Mouse (Mus musculus): ENCODE measurements around the gene Wdpcp. TPM values are rescaled to one million over a fixed set of nuclear protein-coding genes. Genes with fewer than 3 reads are reported as not detected.
A peak's percentile ranks its signal among the peaks of the same experiment; 100 is the strongest.

Gene Wdpcp
- total RNA-seq, 2 experiments from 2014 or later = 1.1 to 2.5 TPM

GRCm38 (mm10) chr11:21581472-21581871, 9.4 kb downstream of the Wdpcp start:
- no peak for DNase-seq
- Histone ChIP-seq H3K27ac (no peak overlapping the region), H3K4me3 (no peak overlapping the region)
- intact Hi-C loops (cut with DNase I) = no loop called here
- no peak for TF ChIP-seq CTCF (IDR thresholded peaks at IDR 0.05)

GRCm38 (mm10) chr11:21583286-21583685, 11.3 kb downstream of the Wdpcp start:
- intact Hi-C loops (cut with DNase I) = no loop called here
- TF ChIP-seq CTCF (IDR thresholded peaks at IDR 0.05) = no peak
- DNase-seq = no peak
- H3K4me3 ChIP-seq = no peak overlapping the region
- no peak overlapping the region for H3K27ac ChIP-seq

DNA sequence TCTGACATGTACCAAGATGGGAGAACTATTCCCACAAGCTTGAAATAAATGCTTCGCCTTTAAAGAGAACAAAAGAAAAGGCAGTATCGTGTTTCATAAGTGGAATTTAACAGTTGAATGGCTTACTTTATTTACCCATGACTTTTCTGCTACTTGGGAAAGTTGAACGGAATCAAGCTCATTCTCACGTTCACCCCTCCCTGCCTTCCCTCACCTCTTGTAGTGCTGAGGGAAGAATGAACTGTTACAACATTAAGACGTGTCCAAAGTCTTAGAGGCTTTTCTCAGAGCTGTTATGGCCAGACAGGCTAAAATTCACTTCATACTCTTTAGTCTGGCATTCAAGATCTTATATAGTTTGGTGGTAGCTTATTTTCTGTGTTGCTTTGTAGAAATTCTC, 30.5 kb downstream of the Wdpcp start:
- intact Hi-C loops (cut with DNase I) = no loop called here
- Histone ChIP-seq H3K4me3 (no peak overlapping the region), H3K27ac (no peak overlapping the region)
- DNase-seq = no peak
- no peak for TF ChIP-seq CTCF (IDR thresholded peaks at IDR 0.05)

GRCm38 (mm10) chr11:21615915-21616314, 43.9 kb downstream of the Wdpcp start:
- DNase-seq = no peak
- H3K27ac ChIP-seq = no peak overlapping the region
- intact Hi-C loops (cut with DNase I) = no loop called here
- peak; percentile 53 for TF ChIP-seq CTCF (IDR thresholded peaks at IDR 0.05)
- no peak overlapping the region for H3K4me3 ChIP-seq

GRCm38 (mm10) chr11:21634171-21634907, 62.3 kb downstream of the Wdpcp start:
- TF ChIP-seq CTCF (IDR thresholded peaks at IDR 0.05) = no peak
- H3K4me3 ChIP-seq = no peak overlapping the region
- H3K27ac ChIP-seq = no peak overlapping the region
- intact Hi-C loops (cut with DNase I) = no loop called here
- DNase-seq = no peak

DNA sequence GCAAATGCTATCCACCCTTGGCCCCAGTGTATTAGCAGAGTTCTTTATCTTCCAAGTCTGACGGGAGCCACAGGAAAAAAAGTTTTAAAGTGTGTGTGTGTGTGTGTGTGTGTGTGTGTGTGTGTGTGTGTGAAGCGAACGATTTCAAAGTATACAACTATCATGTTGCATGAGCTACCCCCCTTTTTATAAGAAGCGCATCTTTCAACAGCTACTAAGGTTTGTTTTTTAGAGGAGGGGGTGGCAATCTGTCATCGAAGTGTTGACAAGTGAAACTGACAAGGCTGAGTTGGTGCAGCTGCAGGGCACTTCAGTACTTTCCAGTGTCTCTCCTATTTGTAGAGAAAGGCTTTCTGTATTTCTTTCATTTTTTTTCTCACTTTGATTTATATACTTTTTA, 66.3 kb downstream of the Wdpcp start:
- no peak overlapping the region for H3K4me3 ChIP-seq

GRCm38 (mm10) chr11:21639534-21639933, 67.5 kb downstream of the Wdpcp start:
- peak overlapping the region; percentile 10; the same call in 1 of the 2 replicates for H3K4me3 ChIP-seq
- TF ChIP-seq CTCF (IDR thresholded peaks at IDR 0.05) = no peak
- intact Hi-C loops (cut with DNase I) = no loop called here
- DNase-seq = peak; percentile 76
- no peak overlapping the region for H3K27ac ChIP-seq

More for the DNA sequence above, 66.3 kb downstream of the Wdpcp start:
- no peak for DNase-seq
- intact Hi-C loops (cut with DNase I) = no loop called here
- no peak overlapping the region for H3K27ac ChIP-seq
- TF ChIP-seq CTCF (IDR thresholded peaks at IDR 0.05) = no peak

- no peak for TF ChIP-seq CTCF (IDR thresholded peaks at IDR 0.05)
These were observed 72.2 kb downstream of the Wdpcp start for GRCm38 (mm10) chr11:21644231-21644630.

DNA sequence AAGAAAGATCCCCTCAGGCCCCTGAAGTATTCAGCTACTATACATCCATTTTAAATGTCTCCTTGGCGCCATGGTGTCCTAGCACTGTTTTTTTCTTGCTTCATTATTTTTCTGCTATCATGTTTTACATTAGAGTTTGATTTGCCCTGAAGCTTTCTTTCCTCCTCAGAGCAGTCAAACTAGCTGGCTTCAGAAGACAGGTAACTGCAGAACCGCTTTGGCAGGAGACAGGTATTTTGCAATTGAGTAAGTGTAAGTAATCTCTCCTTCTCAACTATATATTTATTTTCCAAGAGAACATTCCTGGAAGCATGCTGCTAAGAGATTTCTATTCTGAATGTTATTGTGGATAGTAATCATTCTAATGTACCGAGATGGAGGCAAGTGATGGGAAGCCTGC, 74.1 kb downstream of the Wdpcp start:
- TF ChIP-seq CTCF (IDR thresholded peaks at IDR 0.05) = no peak
- H3K27ac ChIP-seq = no peak overlapping the region
- H3K4me3 ChIP-seq = no peak overlapping the region
- intact Hi-C loops (cut with DNase I) = no loop called here
- DNase-seq = no peak

More at GRCm38 (mm10) chr11:21644231-21644630, 72.2 kb downstream of the Wdpcp start:
- Histone ChIP-seq H3K4me3 (no peak overlapping the region), H3K27ac (no peak overlapping the region)
- no peak for DNase-seq
- intact Hi-C loops (cut with DNase I) = no loop called here

DNA sequence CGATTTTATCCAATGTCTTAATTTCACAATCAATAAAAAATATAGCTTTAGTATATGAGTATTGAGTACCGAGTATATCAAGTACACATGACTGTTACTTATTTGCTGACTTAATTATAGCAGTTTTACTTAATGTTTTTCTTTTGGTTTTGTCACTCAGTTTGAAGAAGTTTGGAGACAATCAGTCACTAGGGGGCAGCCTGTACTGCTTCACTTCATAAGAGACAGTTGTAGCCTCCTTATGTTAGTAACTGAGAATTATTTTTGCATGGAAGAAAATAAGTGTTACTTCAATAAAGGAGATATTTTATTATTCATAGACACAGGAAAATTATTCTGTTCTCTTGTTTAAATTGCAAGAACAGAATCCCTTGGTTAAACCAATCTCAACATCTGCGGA, 87.0 kb downstream of the Wdpcp start:
- intact Hi-C loops (cut with DNase I) = no loop called here
- no peak for DNase-seq
- Histone ChIP-seq H3K27ac (no peak overlapping the region), H3K4me3 (no peak overlapping the region)
- TF ChIP-seq CTCF (IDR thresholded peaks at IDR 0.05) = peak; percentile 55

DNA sequence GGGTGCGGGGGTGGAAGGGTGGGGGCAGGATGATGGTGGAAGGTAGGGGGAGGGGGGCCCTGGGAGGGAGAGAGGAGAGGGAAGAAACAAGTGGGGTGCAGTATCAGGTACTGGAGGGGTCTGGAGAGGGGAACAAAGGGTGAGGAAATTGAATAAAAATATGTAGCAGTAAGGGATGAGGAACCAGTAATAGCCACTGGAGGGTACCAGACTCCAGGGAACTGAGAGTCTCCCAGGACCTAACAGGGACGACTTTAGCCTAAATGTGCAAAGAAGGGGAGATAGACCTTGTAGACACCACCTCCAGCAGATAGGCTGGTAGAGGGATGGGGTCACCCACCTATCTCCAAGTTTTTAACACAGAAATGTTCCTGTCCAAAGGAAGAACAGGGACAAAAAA, 105.0 kb downstream of the Wdpcp start:
- Histone ChIP-seq H3K27ac (no peak overlapping the region), H3K4me3 (no peak overlapping the region)
- no peak for DNase-seq
- intact Hi-C loops (cut with DNase I) = no loop called here
- no peak for TF ChIP-seq CTCF (IDR thresholded peaks at IDR 0.05)

GRCm38 (mm10) chr11:21688441-21688840, 116.4 kb downstream of the Wdpcp start:
- H3K4me3 ChIP-seq = no peak overlapping the region
- no peak for DNase-seq
- no peak overlapping the region for H3K27ac ChIP-seq
- intact Hi-C loops (cut with DNase I) = no loop called here
- no peak for TF ChIP-seq CTCF (IDR thresholded peaks at IDR 0.05)

DNA sequence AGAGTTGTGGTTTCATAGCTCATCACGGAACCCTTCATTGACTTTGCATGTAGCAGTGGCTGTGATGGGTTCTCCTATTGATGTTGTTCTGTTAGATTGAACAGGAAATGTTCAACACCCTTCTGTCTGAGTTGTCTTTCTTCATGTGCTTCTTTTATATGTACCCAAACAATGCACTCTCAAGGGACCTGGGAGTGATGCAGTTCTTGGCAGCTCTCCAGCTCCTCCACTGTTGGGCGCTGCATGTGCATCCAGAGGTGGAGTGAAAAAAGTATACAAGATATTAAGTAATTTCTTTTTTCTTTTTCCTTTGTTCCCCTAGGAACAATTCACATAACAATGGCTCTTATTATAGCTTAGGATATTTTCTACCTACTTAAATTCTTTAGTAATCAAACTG, 118.7 kb downstream of the Wdpcp start:
- H3K4me3 ChIP-seq = no peak overlapping the region
- TF ChIP-seq CTCF (IDR thresholded peaks at IDR 0.05) = no peak
- H3K27ac ChIP-seq = no peak overlapping the region
- DNase-seq = no peak
- intact Hi-C loops (cut with DNase I) = no loop called here

- no peak for DNase-seq
- TF ChIP-seq CTCF (IDR thresholded peaks at IDR 0.05) = no peak
- no peak overlapping the region for H3K27ac ChIP-seq
- intact Hi-C loops (cut with DNase I) = no loop called here
- no peak overlapping the region for H3K4me3 ChIP-seq
These were observed 122.1 kb downstream of the Wdpcp start for GRCm38 (mm10) chr11:21694087-21694486.

Measured in gastrocnemius, adult 2 months (tissue).